Mouse (Mus musculus): ENCODE measurements around the gene Cltb.

- TF ChIP-seq POLR2A (IDR thresholded peaks at IDR 0.05; ENCODE audit: extremely low read depth, insufficient read depth, low read length) (no peak), CTCF (IDR thresholded peaks at IDR 0.05; ENCODE audit: low read depth, low read length) (no peak)
These were observed 21.7 kb upstream of the Cltb start for GRCm38 (mm10) chr13:54632731-54633277.

Data from liver, adult 2 months (tissue).